Mouse (Mus musculus) thymus, adult 2 months (tissue): Measurements from ENCODE around the gene Abcc3. TPM values are rescaled to one million over a fixed set of nuclear protein-coding genes. Genes with fewer than 3 reads are reported as not detected.

Source experiments
- DNase-seq: peaks from one replicate; pipeline ENCODE4 v3.0.0; 2021
- H3K27ac ChIP-seq: fragments of 200-500 bp; 2 replicates; pipeline ENCODE4 v1.5.1; 2012; ENCODE audit warnings: low read length, control low read depth; ENCODE audit not compliant: control insufficient read depth, insufficient read depth
- H3K27me3 ChIP-seq: fragments of 200-500 bp; 2 replicates; pipeline ENCODE4 v1.6.1; 2012; ENCODE audit warnings: mild to moderate bottlenecking, low read length, moderate library complexity, mixed read lengths; ENCODE audit not compliant: control insufficient read depth, insufficient read depth
- H3K36me3 ChIP-seq: fragments of 200-500 bp; 2 replicates; pipeline ENCODE4 v1.6.1; 2012; ENCODE audit warnings: mild to moderate bottlenecking, low read length, moderate library complexity; ENCODE audit not compliant: control insufficient read depth, insufficient read depth
- H3K4me1 ChIP-seq: fragments of 200-500 bp; replicated peaks from 2 replicates; pipeline ENCODE4 v1.6.1; 2012; ENCODE audit warnings: low read length; ENCODE audit not compliant: control insufficient read depth, insufficient read depth
- H3K4me3 ChIP-seq: fragments of 200-500 bp; 2 replicates; pipeline ENCODE4 v1.5.1; 2012; ENCODE audit warnings: mild to moderate bottlenecking, low read length, control low read depth, moderate library complexity; ENCODE audit not compliant: control insufficient read depth, insufficient read depth
- CTCF ChIP-seq: fragments of 200-500 bp; IDR thresholded peaks from 2 replicates; pipeline ENCODE4 v1.5.1; 2012; ENCODE audit warnings: mild to moderate bottlenecking, control low read depth, low read length, moderate library complexity, borderline replicate concordance; ENCODE audit not compliant: control insufficient read depth, poor library complexity, insufficient read depth; ENCODE audit errors: extremely low read depth
- POLR2A ChIP-seq: fragments of 200-500 bp; IDR thresholded peaks from 2 replicates; pipeline ENCODE4 v1.6.1; 2012; ENCODE audit warnings: mild to moderate bottlenecking, low read length, control low read depth, moderate library complexity; ENCODE audit not compliant: control insufficient read depth, poor library complexity, insufficient read depth; ENCODE audit errors: extremely low read depth
- WGBS: fragments of 180-500 bp; shearing (Covaris S2); methylation state at CpG from one replicate; pipeline ENCODE4 v1.1.7; 2018; 5-methylcytosine and 5-hydroxymethylcytosine counted together
- polyA plus RNA-seq: library from polyadenylated mRNA; depleted of rRNA; stranded (reverse); fragments of >200 nt; gene quantifications from 2 replicates; pipeline ENCODE4 v1.2.3, GENCODE M21; 2012

The Abcc3 gene
- polyA plus RNA-seq, 1 experiment: 21.5 TPM

DNA sequence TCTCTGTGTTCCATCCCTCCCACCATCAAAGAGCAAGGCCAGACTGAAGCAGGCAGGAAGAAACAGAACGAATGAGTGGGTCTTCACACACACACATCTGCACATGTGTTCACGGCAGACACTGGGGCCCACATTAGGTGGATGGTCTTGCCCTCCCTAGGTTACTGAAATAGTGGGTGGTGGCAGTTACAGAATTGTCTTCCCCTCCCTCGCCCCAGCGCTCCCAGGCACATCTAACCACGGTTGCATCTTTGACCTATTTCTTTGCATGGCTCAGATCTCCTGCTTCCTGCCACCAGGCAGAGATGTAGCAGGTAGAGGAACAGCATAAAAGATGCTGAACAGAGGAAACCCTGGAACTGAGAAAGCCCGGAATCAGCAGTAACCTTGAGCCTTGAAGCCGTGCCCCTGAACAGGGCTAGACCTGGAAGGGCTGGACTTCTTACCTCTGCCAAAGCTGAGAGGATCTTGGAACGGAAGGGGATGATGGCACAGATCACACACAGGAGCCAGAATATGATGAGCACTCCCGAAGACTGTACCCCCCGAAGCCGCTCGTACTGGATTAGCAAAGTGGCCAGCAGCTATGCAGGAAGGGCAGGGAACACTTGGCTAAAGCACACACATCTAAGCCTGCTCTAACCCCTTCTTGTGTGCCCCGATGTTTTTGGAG is 18.4 kb downstream of the Abcc3 start:
- no peaks in the 10 kb centered on the region for H3K36me3 ChIP-seq
- DNase-seq: peak; percentile 51
- peaks cover 38% of the 10 kb centered on the region for H3K4me1 ChIP-seq
- no peak for TF ChIP-seq CTCF
- no peak for TF ChIP-seq POLR2A
- H3K27me3 ChIP-seq: no peaks in the 10 kb centered on the region
- peak overlapping the region; percentile 59 for H3K27ac ChIP-seq
- WGBS: 67% methylated on average over 13 of the region's 13 CpGs
- H3K4me3 ChIP-seq: no peak overlapping the region

DNA sequence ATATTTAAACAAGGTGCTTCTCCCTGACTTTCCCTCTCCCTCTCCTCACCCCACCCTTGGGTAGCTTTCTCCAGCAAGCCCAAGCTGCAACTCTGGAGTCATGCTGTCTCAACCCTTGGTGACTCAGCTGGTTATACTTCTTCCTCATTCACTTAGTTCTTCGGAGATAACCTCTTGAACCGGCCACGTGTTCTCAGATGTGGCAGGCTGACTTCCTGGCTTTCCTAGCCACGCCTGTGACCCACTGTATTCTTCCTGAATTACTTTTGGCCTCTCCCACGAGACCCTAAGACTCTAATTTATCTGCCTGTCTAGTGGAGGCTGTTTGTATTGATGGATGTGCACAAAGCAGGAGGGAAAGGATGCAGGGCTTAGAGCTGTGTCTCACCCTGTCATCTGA is 22.0 kb downstream of the Abcc3 start:
- WGBS: under 1% methylated on average over 5 of the region's 5 CpGs
- H3K4me1 ChIP-seq: peaks cover 38% of the 10 kb centered on the region
- H3K4me3 ChIP-seq: no peak overlapping the region

DNA sequence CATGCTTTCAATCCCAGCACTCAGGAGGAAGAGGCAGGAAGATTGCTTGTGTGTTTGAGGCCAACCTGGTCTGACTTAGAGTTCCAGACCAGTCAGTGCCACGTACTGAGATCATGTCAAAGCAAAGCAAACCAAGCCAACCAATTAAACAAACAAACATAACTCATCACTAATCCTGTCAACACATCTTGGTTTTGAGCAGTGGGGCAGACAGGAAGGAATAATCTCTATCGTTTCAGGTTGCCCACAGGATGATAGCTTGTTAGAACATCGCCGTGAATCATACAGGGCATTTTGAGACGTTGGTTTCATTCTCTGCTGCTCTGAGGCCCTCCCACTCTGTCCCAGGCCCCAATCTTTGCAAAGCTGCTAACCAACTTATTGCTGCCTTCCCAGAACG is 22.8 kb downstream of the Abcc3 start:
- Histone ChIP-seq H3K27me3 (no peaks in the 10 kb centered on the region), H3K4me3 (no peak overlapping the region), H3K4me1 (peaks cover 37% of the 10 kb centered on the region), H3K36me3 (no peaks in the 10 kb centered on the region), H3K27ac (no peak overlapping the region)
- no peak for DNase-seq
- no peak for TF ChIP-seq CTCF
- no peak for TF ChIP-seq POLR2A
- 50% methylated on average over 6 of the region's 6 CpGs for WGBS

More for the DNA sequence above, 22.0 kb downstream of the Abcc3 start:
- TF ChIP-seq POLR2A: no peak
- TF ChIP-seq CTCF: no peak
- Histone ChIP-seq H3K27ac (no peak overlapping the region), H3K36me3 (no peaks in the 10 kb centered on the region), H3K27me3 (no peaks in the 10 kb centered on the region)
- peak; percentile 11 for DNase-seq

DNA sequence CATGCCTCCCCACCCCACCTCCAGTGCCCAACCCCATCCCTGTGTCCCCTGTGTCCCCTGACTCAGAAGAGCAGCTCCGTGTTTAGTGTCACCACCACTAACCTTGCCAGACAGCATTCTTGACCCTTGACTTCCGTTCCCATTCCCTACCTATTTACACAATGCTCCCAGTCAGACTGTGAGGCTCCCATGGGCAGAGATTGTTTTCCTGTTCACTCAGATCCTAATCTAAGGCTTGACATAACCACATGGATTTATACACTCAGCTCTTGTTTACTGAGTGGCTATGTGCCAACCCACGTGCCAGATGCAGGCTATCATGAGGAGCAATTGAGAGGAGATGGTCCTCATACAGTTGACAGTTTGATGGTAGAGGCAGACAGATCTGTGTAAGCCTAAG is 27.5 kb downstream of the Abcc3 start:
- DNase-seq: no peak
- Histone ChIP-seq H3K4me3 (no peak overlapping the region), H3K4me1 (peaks cover 4% of the 10 kb centered on the region), H3K27ac (no peak overlapping the region), H3K27me3 (no peaks in the 10 kb centered on the region), H3K36me3 (no peaks in the 10 kb centered on the region)
- whole genome bisulfite sequencing: 81% methylated on average over 3 of the region's 3 CpGs
- TF ChIP-seq POLR2A (no peak), CTCF (no peak)

DNA sequence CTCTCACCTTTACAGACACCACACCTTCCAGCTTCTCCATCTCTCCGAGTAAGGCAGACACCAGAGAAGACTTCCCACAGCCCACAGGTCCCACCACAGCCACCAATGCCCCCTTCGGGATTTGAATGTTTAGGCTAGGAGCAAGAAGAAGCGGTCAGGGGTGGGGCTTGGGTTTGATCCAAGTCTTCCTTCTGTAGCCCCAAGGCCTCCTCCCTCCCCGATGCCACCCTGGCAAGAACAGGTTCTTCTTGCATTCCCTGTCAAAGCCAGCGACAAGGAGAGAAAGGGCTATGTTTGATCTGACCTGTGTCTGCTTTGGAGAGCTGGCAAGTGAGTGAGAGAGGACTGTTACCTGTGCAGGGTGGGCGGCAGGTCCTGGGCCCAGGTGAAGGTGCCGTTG is 29.1 kb downstream of the Abcc3 start:
- TF ChIP-seq CTCF (no peak), POLR2A (no peak)
- no peak for DNase-seq
- H3K27me3 ChIP-seq: no peaks in the 10 kb centered on the region
- no peaks in the 10 kb centered on the region for H3K4me1 ChIP-seq
- 85% methylated on average over 7 of the region's 7 CpGs for WGBS
- H3K27ac ChIP-seq: no peak overlapping the region
- no peak overlapping the region for H3K4me3 ChIP-seq
- H3K36me3 ChIP-seq: no peaks in the 10 kb centered on the region

DNA sequence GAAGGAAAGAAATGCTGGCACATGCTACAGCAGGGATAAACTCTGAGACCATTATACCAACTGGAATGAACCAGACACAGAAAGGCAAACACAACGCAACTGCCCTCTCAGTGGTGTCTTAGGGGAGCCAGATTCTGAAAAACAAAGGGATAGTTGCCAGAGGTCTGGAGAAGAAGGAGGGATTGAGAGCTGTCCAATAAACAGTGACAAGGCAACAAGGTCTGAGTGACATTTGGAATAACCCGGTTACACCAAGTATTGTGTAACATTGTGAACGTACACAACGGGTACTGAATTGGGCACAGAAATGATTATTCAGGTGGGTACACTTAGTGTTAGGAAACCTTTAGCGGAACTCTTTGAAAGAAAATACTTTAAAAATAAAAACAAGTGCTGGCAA is 30.7 kb downstream of the Abcc3 start:
- Histone ChIP-seq H3K27me3 (no peaks in the 10 kb centered on the region), H3K4me1 (no peaks in the 10 kb centered on the region), H3K36me3 (no peaks in the 10 kb centered on the region), H3K27ac (no peak overlapping the region), H3K4me3 (no peak overlapping the region)
- no peak for DNase-seq
- 97% methylated on average over 5 of the region's 5 CpGs for WGBS
- no peak for TF ChIP-seq POLR2A
- TF ChIP-seq CTCF: no peak

DNA sequence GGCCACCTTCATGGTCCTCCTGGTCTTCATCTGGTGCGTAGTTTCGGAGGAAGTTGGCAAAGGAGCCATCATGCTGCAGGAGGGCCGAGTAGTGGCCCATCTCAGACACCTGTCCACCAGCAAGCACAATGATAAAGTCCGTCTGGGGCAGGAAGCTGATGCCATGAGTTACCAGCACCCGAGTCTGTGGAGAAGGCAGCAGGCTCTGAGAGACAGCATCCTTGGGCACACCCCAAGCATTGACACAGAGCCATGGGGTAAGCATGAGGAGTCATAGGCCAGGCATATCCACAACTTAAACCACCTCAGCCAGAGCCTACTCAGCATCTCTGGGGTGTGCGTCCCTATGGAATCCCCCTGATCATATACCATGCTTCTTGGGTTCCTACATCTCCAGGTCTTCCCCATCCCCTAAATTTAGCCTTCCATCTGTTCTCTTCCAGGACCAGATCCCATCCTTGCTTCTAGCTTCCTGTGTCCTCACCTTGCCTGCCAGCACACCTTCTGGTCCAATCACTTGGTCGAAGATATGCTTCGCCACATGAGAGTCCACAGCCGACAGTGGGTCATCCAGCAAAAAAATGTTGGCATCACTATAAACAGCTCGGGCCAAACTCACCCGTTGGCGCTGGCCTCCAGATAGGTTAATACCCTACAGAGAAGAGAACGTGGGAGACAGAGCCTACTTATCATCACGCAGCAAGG is 31.5 kb downstream of the Abcc3 start:
- Histone ChIP-seq H3K27me3 (no peaks in the 10 kb centered on the region), H3K36me3 (no peaks in the 10 kb centered on the region), H3K4me3 (no peak overlapping the region), H3K4me1 (no peaks in the 10 kb centered on the region), H3K27ac (no peak overlapping the region)
- TF ChIP-seq POLR2A: no peak
- TF ChIP-seq CTCF: no peak
- WGBS: 94% methylated on average over 14 of the region's 14 CpGs
- no peak for DNase-seq
